Mouse (Mus musculus): ENCODE data around the gene Ndufb11. TPM values are rescaled to one million over a fixed set of nuclear protein-coding genes. Genes with fewer than 3 reads are reported as not detected.
A peak's percentile ranks its signal among the peaks of the same experiment; 100 is the strongest.

Gene Ndufb11
- polyA plus RNA-seq, 1 experiment from 2014 or later = 209 TPM

DNA sequence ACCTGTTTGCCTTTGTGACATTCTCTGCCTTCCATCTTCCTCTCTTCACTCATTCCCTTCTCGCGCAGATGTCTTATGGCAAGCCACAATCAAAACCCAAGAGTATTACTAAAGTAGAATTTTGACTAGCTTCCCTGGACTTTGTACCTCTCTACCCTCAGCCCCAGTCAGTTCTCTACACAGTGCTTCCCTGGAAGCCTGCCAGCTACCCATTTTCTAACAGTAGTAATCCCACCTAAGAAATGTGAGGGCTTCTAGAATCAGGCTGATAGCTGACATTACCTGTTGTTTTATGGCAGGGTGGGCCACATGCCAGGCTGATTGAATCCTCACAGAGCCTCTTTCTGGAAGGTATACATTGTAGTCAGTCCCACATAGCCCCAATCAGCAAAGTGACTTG, 20.7 kb upstream of the Ndufb11 start:
- H3K4me2 ChIP-seq = no peak overlapping the region
- H3K9me3 ChIP-seq (ENCODE audit: control insufficient read depth, low read length) = no peaks in the 10 kb centered on the region
- no peaks in the 10 kb centered on the region for H3K27me3 ChIP-seq (replicated peaks; ENCODE audit: control insufficient read depth, insufficient read depth, low read length)
- H3K36me3 ChIP-seq (ENCODE audit: control insufficient read depth, insufficient read depth, low read length) = peaks cover 20% of the 10 kb centered on the region; the same call in 1 of the 2 replicates
- H3K4me3 ChIP-seq (ENCODE audit: low read depth, low read length) = no peak overlapping the region
- H3K9ac ChIP-seq (ENCODE audit: low read depth, low read length) = no peak overlapping the region
- H3K27ac ChIP-seq (ENCODE audit: low read depth, low read length) = no peak overlapping the region
- no peaks in the 10 kb centered on the region for H3K4me1 ChIP-seq (replicated peaks; ENCODE audit: control insufficient read depth, insufficient read depth, low read length)
- ATAC-seq (replicated peaks; ENCODE audit: low FRiP score) (no peak), DNase-seq (ENCODE audit: low spot score) (no peak)
- WGBS = 89% methylated on average over 2 of the region's 2 CpGs

DNA sequence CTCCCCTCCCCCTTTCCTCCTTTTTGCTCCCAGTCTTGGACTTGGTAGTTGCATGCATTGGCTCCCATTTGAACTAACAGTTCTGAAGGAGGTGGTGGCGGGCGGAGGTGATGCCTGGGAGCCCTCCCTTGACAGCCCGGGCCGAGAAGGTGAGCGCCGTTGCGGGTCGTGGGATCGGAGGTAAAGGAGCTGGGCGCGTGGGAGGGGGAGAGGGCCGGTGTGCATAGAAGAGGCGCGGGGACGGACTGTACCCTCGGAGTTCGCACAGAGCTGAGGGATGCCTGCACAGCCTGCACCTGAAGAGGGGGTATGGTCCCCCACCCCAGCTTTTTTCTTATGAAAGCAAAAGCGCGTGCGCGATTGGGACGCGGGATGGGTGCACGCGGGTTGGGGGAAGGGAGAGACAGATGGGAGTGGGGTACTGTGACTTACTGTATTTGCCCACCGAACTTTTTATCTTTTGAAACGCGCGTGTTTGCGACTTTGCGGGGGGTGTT, 532 bp upstream of the Ndufb11 start:
- peak; percentile 24; the same call in 1 of the 2 replicates for ATAC-seq (replicated peaks; ENCODE audit: low FRiP score)
- DNase-seq (ENCODE audit: low spot score) = no peak
- Histone ChIP-seq H3K4me1 (replicated peaks; ENCODE audit: control insufficient read depth, insufficient read depth, low read length) (peaks cover 2% of the 10 kb centered on the region; the same call in 1 of the 2 replicates), H3K27ac (ENCODE audit: low read depth, low read length) (peak overlapping the region; percentile 79), H3K9me3 (ENCODE audit: control insufficient read depth, low read length) (no peaks in the 10 kb centered on the region), H3K4me2 (peak overlapping the region; percentile 77), H3K4me3 (ENCODE audit: low read depth, low read length) (peak overlapping the region; percentile 61), H3K9ac (ENCODE audit: low read depth, low read length) (peak overlapping the region; percentile 86), H3K36me3 (ENCODE audit: control insufficient read depth, insufficient read depth, low read length) (peaks cover 4% of the 10 kb centered on the region; the same call in 1 of the 2 replicates), H3K27me3 (replicated peaks; ENCODE audit: control insufficient read depth, insufficient read depth, low read length) (no peaks in the 10 kb centered on the region)
- 8% methylated on average over 31 of the region's 31 CpGs for WGBS

DNA sequence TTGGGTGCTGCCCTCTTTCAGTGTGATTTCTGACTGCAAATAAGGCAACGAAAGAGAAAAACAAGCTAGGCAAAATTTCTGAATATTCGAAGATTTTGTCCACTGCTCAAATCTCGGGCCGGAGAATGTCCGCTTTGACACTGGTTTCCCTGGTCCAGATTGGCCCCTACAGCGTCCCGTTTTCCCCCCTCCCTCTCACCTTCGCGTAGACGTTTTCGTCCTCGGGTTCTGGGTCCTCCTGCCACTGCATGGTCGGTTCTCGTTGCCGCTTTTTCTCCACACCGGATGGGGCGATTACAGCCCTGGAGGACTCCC, 601 bp downstream of the Ndufb11 start:
- Histone ChIP-seq H3K9ac (ENCODE audit: low read depth, low read length) (peak overlapping the region; percentile 86), H3K27me3 (replicated peaks; ENCODE audit: control insufficient read depth, insufficient read depth, low read length) (no peaks in the 10 kb centered on the region), H3K27ac (ENCODE audit: low read depth, low read length) (peak overlapping the region; percentile 79), H3K4me1 (replicated peaks; ENCODE audit: control insufficient read depth, insufficient read depth, low read length) (peaks cover 2% of the 10 kb centered on the region; the same call in 1 of the 2 replicates), H3K4me2 (peak overlapping the region; percentile 80), H3K4me3 (ENCODE audit: low read depth, low read length) (peak overlapping the region; percentile 61), H3K36me3 (ENCODE audit: control insufficient read depth, insufficient read depth, low read length) (peaks cover 4% of the 10 kb centered on the region; the same call in 1 of the 2 replicates), H3K9me3 (ENCODE audit: control insufficient read depth, low read length) (no peaks in the 10 kb centered on the region)
- DNase-seq (ENCODE audit: low spot score) = no peak
- 8% methylated on average over 17 of the region's 17 CpGs for WGBS
- ATAC-seq (replicated peaks; ENCODE audit: low FRiP score) = peak; percentile 24

DNA sequence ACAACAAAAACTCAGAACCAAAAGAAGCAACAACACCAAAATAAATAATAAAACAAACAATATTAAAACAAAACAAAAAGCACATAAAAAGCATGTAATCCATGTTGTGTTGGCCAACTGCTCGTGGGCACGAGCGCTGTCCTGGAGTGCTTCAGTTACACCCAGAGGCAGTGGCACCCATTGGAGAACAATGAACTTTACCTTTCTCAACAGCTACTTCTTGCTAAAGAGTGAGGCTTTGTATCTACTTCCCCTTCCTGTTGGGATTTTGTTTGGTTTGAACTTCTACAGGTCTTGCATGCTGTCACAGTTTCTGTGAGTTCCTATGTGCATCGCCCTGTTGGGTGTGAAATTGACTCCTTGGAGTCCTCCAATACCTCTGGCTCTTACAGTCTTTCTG, 8.9 kb downstream of the Ndufb11 start:
- no peak for DNase-seq (ENCODE audit: low spot score)
- Histone ChIP-seq H3K27me3 (replicated peaks; ENCODE audit: control insufficient read depth, insufficient read depth, low read length) (no peaks in the 10 kb centered on the region), H3K9ac (ENCODE audit: low read depth, low read length) (no peak overlapping the region), H3K4me2 (no peak overlapping the region), H3K36me3 (ENCODE audit: control insufficient read depth, insufficient read depth, low read length) (no peaks in the 10 kb centered on the region), H3K27ac (ENCODE audit: low read depth, low read length) (no peak overlapping the region), H3K4me1 (replicated peaks; ENCODE audit: control insufficient read depth, insufficient read depth, low read length) (no peaks in the 10 kb centered on the region), H3K4me3 (ENCODE audit: low read depth, low read length) (no peak overlapping the region), H3K9me3 (ENCODE audit: control insufficient read depth, low read length) (no peaks in the 10 kb centered on the region)
- ATAC-seq (replicated peaks; ENCODE audit: low FRiP score) = no peak
- 80% methylated on average over 4 of the region's 4 CpGs for WGBS

DNA sequence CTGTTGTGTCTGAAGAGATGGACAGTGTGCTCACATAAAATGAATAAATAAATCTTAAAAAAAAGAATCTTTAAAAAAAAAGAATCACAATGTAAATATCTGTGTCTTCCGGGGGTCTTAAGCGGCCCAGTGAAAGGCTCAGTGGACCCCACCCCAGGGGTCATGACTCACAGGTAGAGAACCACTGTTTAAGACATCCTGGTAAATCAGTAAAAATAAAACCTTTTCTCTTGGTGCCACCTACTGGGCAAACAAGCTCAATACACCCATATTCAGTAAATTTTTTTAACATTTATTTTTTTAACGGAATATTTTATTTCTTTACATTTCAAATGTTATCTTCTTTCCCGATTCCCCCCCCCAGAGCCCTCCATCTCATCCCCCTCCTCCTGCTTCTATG, 29.5 kb downstream of the Ndufb11 start:
- Histone ChIP-seq H3K4me2 (no peak overlapping the region), H3K9me3 (ENCODE audit: control insufficient read depth, low read length) (no peaks in the 10 kb centered on the region), H3K4me3 (ENCODE audit: low read depth, low read length) (no peak overlapping the region), H3K27ac (ENCODE audit: low read depth, low read length) (no peak overlapping the region), H3K36me3 (ENCODE audit: control insufficient read depth, insufficient read depth, low read length) (no peaks in the 10 kb centered on the region), H3K27me3 (replicated peaks; ENCODE audit: control insufficient read depth, insufficient read depth, low read length) (no peaks in the 10 kb centered on the region), H3K4me1 (replicated peaks; ENCODE audit: control insufficient read depth, insufficient read depth, low read length) (no peaks in the 10 kb centered on the region), H3K9ac (ENCODE audit: low read depth, low read length) (no peak overlapping the region)
- no peak for ATAC-seq (replicated peaks; ENCODE audit: low FRiP score)
- 19% methylated on average over 4 of the region's 4 CpGs for WGBS
- no peak for DNase-seq (ENCODE audit: low spot score)

DNA sequence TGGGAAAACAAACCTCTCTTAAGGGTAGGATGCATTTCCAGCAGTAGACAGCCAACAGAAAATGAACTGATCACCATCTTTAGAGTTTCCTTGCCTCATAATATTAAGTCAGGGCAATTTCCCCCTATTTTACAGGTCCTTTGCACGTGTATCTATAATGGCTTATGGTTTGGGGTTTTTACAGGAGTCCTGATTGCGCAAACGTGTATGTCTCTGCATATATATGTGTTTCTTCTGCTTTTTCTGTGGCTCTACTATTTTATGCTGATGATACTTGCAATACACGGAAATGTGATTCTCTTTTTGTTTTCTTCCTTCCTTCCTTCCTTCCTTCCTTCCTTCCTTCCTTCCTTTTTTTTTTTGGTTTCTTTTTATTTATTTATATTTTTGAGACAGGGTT, 43.5 kb downstream of the Ndufb11 start:
- ATAC-seq (replicated peaks; ENCODE audit: low FRiP score) = no peak
- H3K4me2 ChIP-seq = no peak overlapping the region
- H3K4me3 ChIP-seq (ENCODE audit: low read depth, low read length) = no peak overlapping the region
- no peak overlapping the region for H3K27ac ChIP-seq (ENCODE audit: low read depth, low read length)
- H3K27me3 ChIP-seq (replicated peaks; ENCODE audit: control insufficient read depth, insufficient read depth, low read length) = no peaks in the 10 kb centered on the region
- H3K9ac ChIP-seq (ENCODE audit: low read depth, low read length) = no peak overlapping the region
- H3K36me3 ChIP-seq (ENCODE audit: control insufficient read depth, insufficient read depth, low read length) = no peaks in the 10 kb centered on the region
- peaks cover 7% of the 10 kb centered on the region for H3K4me1 ChIP-seq (replicated peaks; ENCODE audit: control insufficient read depth, insufficient read depth, low read length)
- no peaks in the 10 kb centered on the region for H3K9me3 ChIP-seq (ENCODE audit: control insufficient read depth, low read length)
- 64% methylated on average over 4 of the region's 4 CpGs for WGBS
- no peak for DNase-seq (ENCODE audit: low spot score)

DNA sequence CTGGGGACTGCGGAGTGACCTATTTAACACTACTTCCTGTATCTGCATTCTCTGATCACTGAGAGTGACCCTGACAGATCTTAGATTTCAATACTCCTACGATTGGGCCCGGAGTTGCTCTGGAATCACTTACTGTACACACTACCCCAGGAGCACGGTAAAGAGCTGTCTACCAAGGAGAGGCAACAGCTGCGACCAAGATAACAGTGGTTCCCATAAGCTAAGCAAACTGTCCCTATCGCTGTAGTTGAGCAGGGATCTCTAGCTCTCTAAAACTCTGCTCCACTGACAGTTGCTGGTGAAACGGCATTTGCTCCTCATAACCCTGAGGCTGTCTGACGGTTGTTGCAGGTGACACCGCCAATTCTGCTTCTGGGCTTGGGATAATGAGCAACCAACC, 44.7 kb downstream of the Ndufb11 start:
- Histone ChIP-seq H3K9ac (ENCODE audit: low read depth, low read length) (no peak overlapping the region), H3K27me3 (replicated peaks; ENCODE audit: control insufficient read depth, insufficient read depth, low read length) (no peaks in the 10 kb centered on the region), H3K4me2 (no peak overlapping the region), H3K9me3 (ENCODE audit: control insufficient read depth, low read length) (no peaks in the 10 kb centered on the region), H3K36me3 (ENCODE audit: control insufficient read depth, insufficient read depth, low read length) (no peaks in the 10 kb centered on the region), H3K27ac (ENCODE audit: low read depth, low read length) (no peak overlapping the region), H3K4me3 (ENCODE audit: low read depth, low read length) (no peak overlapping the region), H3K4me1 (replicated peaks; ENCODE audit: control insufficient read depth, insufficient read depth, low read length) (peaks cover 7% of the 10 kb centered on the region)
- no peak for DNase-seq (ENCODE audit: low spot score)
- peak; percentile 72; the same call in 1 of the 2 replicates for ATAC-seq (replicated peaks; ENCODE audit: low FRiP score)
- 42% methylated on average over 9 of the region's 9 CpGs for WGBS

DNA sequence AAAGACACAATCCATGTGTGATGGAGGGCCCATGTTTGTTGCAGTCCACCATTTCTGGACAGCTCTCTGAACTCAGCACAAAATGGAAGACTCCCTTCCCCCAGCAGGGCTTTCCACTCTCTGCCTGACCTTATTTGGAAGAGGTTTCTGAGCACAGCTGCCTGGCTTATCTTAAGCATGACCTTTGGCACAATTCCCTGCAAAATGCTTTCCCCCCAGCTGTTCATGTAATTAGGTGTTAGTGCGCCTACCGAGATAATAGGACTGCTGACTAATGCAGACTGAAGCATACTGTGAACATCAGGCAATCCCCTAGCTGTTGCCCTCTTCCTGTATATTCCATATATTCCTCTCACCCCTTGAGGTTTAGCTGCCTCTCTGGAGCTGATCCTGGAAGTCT, 46.4 kb downstream of the Ndufb11 start:
- ATAC-seq (replicated peaks; ENCODE audit: low FRiP score) (peak; percentile 85), DNase-seq (ENCODE audit: low spot score) (no peak)
- Histone ChIP-seq H3K27ac (ENCODE audit: low read depth, low read length) (no peak overlapping the region), H3K4me1 (replicated peaks; ENCODE audit: control insufficient read depth, insufficient read depth, low read length) (peaks cover 7% of the 10 kb centered on the region), H3K4me3 (ENCODE audit: low read depth, low read length) (no peak overlapping the region), H3K9ac (ENCODE audit: low read depth, low read length) (no peak overlapping the region), H3K4me2 (no peak overlapping the region), H3K36me3 (ENCODE audit: control insufficient read depth, insufficient read depth, low read length) (no peaks in the 10 kb centered on the region), H3K27me3 (replicated peaks; ENCODE audit: control insufficient read depth, insufficient read depth, low read length) (no peaks in the 10 kb centered on the region), H3K9me3 (ENCODE audit: control insufficient read depth, low read length) (no peaks in the 10 kb centered on the region)
- 36% methylated on average over 2 of the region's 2 CpGs for whole genome bisulfite sequencing

Data from liver, embryonic 11.5 days (tissue).